Mouse (Mus musculus): ENCODE measurements at regions not wholly inside any gene's neighbourhood (a gene's known extent, or its start where the extent isn't known, plus 50 kb on each side); places are given as distances from the start of the nearest gene placed in this dataset.
A peak's percentile ranks its signal among the peaks of the same experiment; 100 is the strongest.

GRCm38 (mm10) chr3:143509531-143509930 is 627.7 kb upstream of the Pkn2 start:
- no peaks in the 10 kb centered on the region for H3K9me3 ChIP-seq
- H3K9ac ChIP-seq (replicated peaks) = no peak overlapping the region
- no peak overlapping the region for H3K4me2 ChIP-seq (replicated peaks)
- no peak for ATAC-seq
- no peaks in the 10 kb centered on the region for H3K27me3 ChIP-seq
- WGBS = 52% methylated on average over 5 of the region's 5 CpGs
- H3K4me3 ChIP-seq (replicated peaks) = no peak overlapping the region
- H3K4me1 ChIP-seq (replicated peaks) = no peaks in the 10 kb centered on the region
- no peak overlapping the region for H3K27ac ChIP-seq
- H3K36me3 ChIP-seq = no peaks in the 10 kb centered on the region

- Histone ChIP-seq H3K36me3 (no peaks in the 10 kb centered on the region), H3K4me3 (replicated peaks) (no peak overlapping the region), H3K4me2 (replicated peaks) (no peak overlapping the region), H3K9me3 (no peaks in the 10 kb centered on the region), H3K9ac (replicated peaks) (no peak overlapping the region), H3K27ac (no peak overlapping the region), H3K27me3 (no peaks in the 10 kb centered on the region), H3K4me1 (replicated peaks) (no peaks in the 10 kb centered on the region)
- no peak for ATAC-seq
- WGBS = 74% methylated on average over 1 of the region's 1 CpGs
Observed at GRCm38 (mm10) chr3:143508280-143508679, 626.5 kb upstream of the Pkn2 start.

- Histone ChIP-seq H3K4me3 (replicated peaks) (no peak overlapping the region), H3K36me3 (no peaks in the 10 kb centered on the region), H3K27ac (no peak overlapping the region), H3K4me2 (replicated peaks) (no peak overlapping the region), H3K9me3 (no peaks in the 10 kb centered on the region), H3K9ac (replicated peaks) (no peak overlapping the region), H3K27me3 (no peaks in the 10 kb centered on the region), H3K4me1 (replicated peaks) (no peaks in the 10 kb centered on the region)
- ATAC-seq = no peak
- WGBS = 48% methylated on average over 2 of the region's 2 CpGs
Observed at GRCm38 (mm10) chr3:143501017-143501416, 619.2 kb upstream of the Pkn2 start.

GRCm38 (mm10) chr3:143495389-143495788 is 613.6 kb upstream of the Pkn2 start:
- no peaks in the 10 kb centered on the region for H3K4me1 ChIP-seq (replicated peaks)
- 92% methylated on average over 4 of the region's 4 CpGs for WGBS
- H3K4me3 ChIP-seq (replicated peaks) = no peak overlapping the region
- no peaks in the 10 kb centered on the region for H3K9me3 ChIP-seq
- H3K27ac ChIP-seq = no peak overlapping the region
- H3K9ac ChIP-seq (replicated peaks) = no peak overlapping the region
- H3K36me3 ChIP-seq = no peaks in the 10 kb centered on the region
- no peaks in the 10 kb centered on the region for H3K27me3 ChIP-seq
- H3K4me2 ChIP-seq (replicated peaks) = no peak overlapping the region
- no peak for ATAC-seq

GRCm38 (mm10) chr3:143477916-143478610 is 596.3 kb upstream of the Pkn2 start:
- no peak overlapping the region for H3K4me2 ChIP-seq (replicated peaks)
- no peak for ATAC-seq
- WGBS = 92% methylated on average over 8 of the region's 8 CpGs

GRCm38 (mm10) chr3:143475461-143475860 is 593.7 kb upstream of the Pkn2 start:
- Histone ChIP-seq H3K27ac (no peak overlapping the region), H3K4me3 (replicated peaks) (no peak overlapping the region), H3K4me1 (replicated peaks) (no peaks in the 10 kb centered on the region), H3K36me3 (no peaks in the 10 kb centered on the region), H3K9ac (replicated peaks) (no peak overlapping the region), H3K9me3 (no peaks in the 10 kb centered on the region), H3K4me2 (replicated peaks) (no peak overlapping the region), H3K27me3 (no peaks in the 10 kb centered on the region)
- 75% methylated on average over 5 of the region's 5 CpGs for WGBS
- ATAC-seq = no peak

More at GRCm38 (mm10) chr3:143477916-143478610, 596.3 kb upstream of the Pkn2 start:
- H3K27ac ChIP-seq = no peak overlapping the region
- H3K9ac ChIP-seq (replicated peaks) = no peak overlapping the region
- no peaks in the 10 kb centered on the region for H3K4me1 ChIP-seq (replicated peaks)
- H3K36me3 ChIP-seq = no peaks in the 10 kb centered on the region
- H3K4me3 ChIP-seq (replicated peaks) = no peak overlapping the region
- H3K27me3 ChIP-seq = no peaks in the 10 kb centered on the region
- no peaks in the 10 kb centered on the region for H3K9me3 ChIP-seq

- Histone ChIP-seq H3K4me1 (replicated peaks) (no peaks in the 10 kb centered on the region), H3K9ac (replicated peaks) (no peak overlapping the region), H3K9me3 (no peaks in the 10 kb centered on the region), H3K4me3 (replicated peaks) (no peak overlapping the region), H3K27me3 (no peaks in the 10 kb centered on the region), H3K4me2 (replicated peaks) (no peak overlapping the region), H3K27ac (no peak overlapping the region), H3K36me3 (no peaks in the 10 kb centered on the region)
- 75% methylated on average over 7 of the region's 7 CpGs for WGBS
- ATAC-seq = no peak
Observed at GRCm38 (mm10) chr3:143447005-143447709, 565.4 kb upstream of the Pkn2 start.

GRCm38 (mm10) chr3:143417401-143417800 is 535.6 kb upstream of the Pkn2 start:
- no peak overlapping the region for H3K4me3 ChIP-seq (replicated peaks)
- no peaks in the 10 kb centered on the region for H3K27me3 ChIP-seq

GRCm38 (mm10) chr3:143411655-143412054 is 529.9 kb upstream of the Pkn2 start:
- Histone ChIP-seq H3K9ac (replicated peaks) (no peak overlapping the region), H3K4me2 (replicated peaks) (no peak overlapping the region), H3K4me3 (replicated peaks) (no peak overlapping the region), H3K36me3 (no peaks in the 10 kb centered on the region), H3K4me1 (replicated peaks) (no peaks in the 10 kb centered on the region), H3K27me3 (no peaks in the 10 kb centered on the region), H3K27ac (no peak overlapping the region), H3K9me3 (no peaks in the 10 kb centered on the region)
- WGBS = 60% methylated on average over 4 of the region's 4 CpGs
- no peak for ATAC-seq

More at GRCm38 (mm10) chr3:143417401-143417800, 535.6 kb upstream of the Pkn2 start:
- no peak overlapping the region for H3K9ac ChIP-seq (replicated peaks)
- H3K27ac ChIP-seq = no peak overlapping the region
- no peaks in the 10 kb centered on the region for H3K36me3 ChIP-seq
- ATAC-seq = no peak
- no peaks in the 10 kb centered on the region for H3K9me3 ChIP-seq
- H3K4me2 ChIP-seq (replicated peaks) = no peak overlapping the region
- WGBS = 75% methylated on average over 6 of the region's 6 CpGs
- no peaks in the 10 kb centered on the region for H3K4me1 ChIP-seq (replicated peaks)

GRCm38 (mm10) chr3:143398966-143399365 is 517.2 kb upstream of the Pkn2 start:
- H3K4me2 ChIP-seq (replicated peaks) = no peak overlapping the region
- WGBS = 67% methylated on average over 2 of the region's 2 CpGs
- no peak overlapping the region for H3K27ac ChIP-seq
- H3K9ac ChIP-seq (replicated peaks) = no peak overlapping the region
- no peak for ATAC-seq
- H3K36me3 ChIP-seq = no peaks in the 10 kb centered on the region
- no peak overlapping the region for H3K4me3 ChIP-seq (replicated peaks)
- no peaks in the 10 kb centered on the region for H3K4me1 ChIP-seq (replicated peaks)
- no peaks in the 10 kb centered on the region for H3K9me3 ChIP-seq
- no peaks in the 10 kb centered on the region for H3K27me3 ChIP-seq

- H3K4me3 ChIP-seq (replicated peaks) = no peak overlapping the region
- no peaks in the 10 kb centered on the region for H3K27me3 ChIP-seq
- no peaks in the 10 kb centered on the region for H3K36me3 ChIP-seq
- no peak overlapping the region for H3K4me2 ChIP-seq (replicated peaks)
- no peaks in the 10 kb centered on the region for H3K9me3 ChIP-seq
- WGBS = 89% methylated on average over 1 of the region's 1 CpGs
- no peak overlapping the region for H3K9ac ChIP-seq (replicated peaks)
- H3K27ac ChIP-seq = no peak overlapping the region
- no peaks in the 10 kb centered on the region for H3K4me1 ChIP-seq (replicated peaks)
- ATAC-seq = no peak
Observed at GRCm38 (mm10) chr3:143384357-143384756, 502.6 kb upstream of the Pkn2 start.

- Histone ChIP-seq H3K36me3 (no peaks in the 10 kb centered on the region), H3K9ac (replicated peaks) (no peak overlapping the region), H3K27me3 (no peaks in the 10 kb centered on the region), H3K4me3 (replicated peaks) (no peak overlapping the region), H3K4me2 (replicated peaks) (0 out of 2 replicates have a peak overlapping the region, but pooled peaks have one; percentile 5), H3K27ac (no peak overlapping the region), H3K4me1 (replicated peaks) (no peaks in the 10 kb centered on the region), H3K9me3 (no peaks in the 10 kb centered on the region)
- ATAC-seq = peak; percentile 91
- 19% methylated on average over 13 of the region's 13 CpGs for WGBS
Observed at GRCm38 (mm10) chr3:143379193-143379592, 497.4 kb upstream of the Pkn2 start.

Measured in midbrain, embryonic 13.5 days (tissue).